Mouse (Mus musculus) mammary gland, adult 2 months (tissue): ENCODE results near the gene Trnau1ap. TPM values are rescaled to one million over a fixed set of nuclear protein-coding genes. Genes with fewer than 3 reads are reported as not detected.

Experiments used
- polyA plus RNA-seq: library from polyadenylated mRNA; depleted of rRNA; stranded (reverse); fragments of >200 nt; gene quantifications from 2 replicates; pipeline ENCODE4 v1.2.3, GENCODE M21; 2012; ENCODE audit warnings: low replicate concordance; rRNA removed

Gene Trnau1ap
- 15.3 and 18.3 TPM in 2 replicates for polyA plus RNA-seq

GRCm38 (mm10) chr4:132329115-132329834 lies at the start of gene Trnau1ap:
Gene Trnau1ap (minus strand): TSS chr4:132329538.

DNA sequence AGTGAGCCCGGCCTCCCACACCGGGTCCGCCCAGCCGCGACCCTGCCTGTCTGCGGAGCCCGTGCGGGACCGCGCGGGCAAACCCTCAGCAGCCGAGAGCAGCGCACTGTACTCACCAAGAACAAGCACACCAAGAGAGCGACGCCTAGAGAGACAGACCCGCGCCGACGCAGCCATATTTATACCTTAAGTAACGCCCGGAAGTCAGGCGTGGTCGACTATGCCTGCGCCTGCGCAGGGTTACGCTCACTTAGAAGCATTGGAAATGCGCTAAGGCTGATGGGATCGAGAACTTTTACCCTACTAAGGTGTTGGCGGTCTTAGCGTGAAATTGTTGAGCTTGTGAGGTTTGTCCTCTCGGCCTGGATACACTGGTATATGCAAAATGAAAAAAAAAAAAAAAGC lies 24.1 kb upstream of the Trnau1ap start, which contains the start of gene Rcc1:
Gene Rcc1, minus strand, starts transcription at position 125 of the 405 bp plus-strand sequence.

DNA sequence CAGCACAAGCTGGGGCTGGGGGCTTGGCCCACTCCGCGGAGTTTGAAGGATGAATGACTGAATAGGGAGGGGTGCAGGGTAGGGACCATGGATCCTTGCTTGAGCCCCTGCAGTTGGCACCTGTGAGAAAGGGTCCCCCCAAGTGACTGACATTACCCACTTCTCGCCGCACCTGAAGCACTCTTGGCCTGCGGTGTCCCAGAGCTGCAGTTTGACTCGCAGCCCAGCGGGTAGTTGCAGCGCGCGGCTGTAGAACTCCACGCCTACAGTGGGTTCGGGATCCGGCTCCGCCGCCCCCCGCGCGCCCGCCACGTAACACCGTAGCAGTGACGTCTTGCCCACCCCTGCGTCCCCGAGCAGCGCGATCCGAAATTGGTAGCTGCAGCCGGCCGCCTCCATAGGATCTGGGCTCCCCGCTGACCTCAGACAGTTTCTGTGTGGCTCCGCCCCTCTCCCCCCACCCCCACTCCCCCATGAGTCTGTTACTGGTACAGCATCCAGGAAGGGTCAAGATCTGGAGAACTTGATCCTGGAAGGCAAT lies 26.3 kb downstream of the Trnau1ap start, which contains the start of gene Rab42:
Gene Rab42, minus strand, starts transcription at position 447 of the 541 bp plus-strand sequence.

GRCm38 (mm10) chr4:132274156-132274862 lies 55.0 kb downstream of the Trnau1ap start, which contains the start of gene Taf12:
Gene Taf12 (plus strand): TSS chr4:132274375.

Other genes with a start within 250 kb of the Trnau1ap start
- gene Oprd1, start 185.1 kb downstream of the Trnau1ap start, polyA plus RNA-seq = 1.7 and 4.6 TPM in 2 replicates
- gene Ythdf2, start 117.2 kb downstream of the Trnau1ap start, polyA plus RNA-seq = 15.4 and 24.5 TPM in 2 replicates
- gene Gmeb1, start 67.9 kb downstream of the Trnau1ap start, polyA plus RNA-seq = 11.4 and 15.9 TPM in 2 replicates
- 3.7 and 8.7 TPM in 2 replicates for gene Taf12, start 55.2 kb downstream of the Trnau1ap start, polyA plus RNA-seq
- 3.2 and 5.4 TPM in 2 replicates for gene Rab42, start 26.2 kb downstream of the Trnau1ap start, polyA plus RNA-seq
- gene Rcc1, start 24.1 kb upstream of the Trnau1ap start, polyA plus RNA-seq = 5.9 and 6.3 TPM in 2 replicates
- gene Phactr4, start 93.0 kb upstream of the Trnau1ap start, polyA plus RNA-seq = 6.6 and 7.6 TPM in 2 replicates
- 3.0 and 3.6 TPM in 2 replicates for gene Med18, start 134.4 kb upstream of the Trnau1ap start, polyA plus RNA-seq
- gene Sesn2, start 181.0 kb upstream of the Trnau1ap start, polyA plus RNA-seq = 10.1 and 11.3 TPM in 2 replicates
- 45.7 and 46.9 TPM in 2 replicates for gene Atpif1, start 204.1 kb upstream of the Trnau1ap start, polyA plus RNA-seq
- 15.3 and 29.4 TPM in 2 replicates for gene Dnajc8, start 206.0 kb upstream of the Trnau1ap start, polyA plus RNA-seq
- gene Ptafr, start 234.5 kb upstream of the Trnau1ap start, polyA plus RNA-seq = 23.8 and 35.8 TPM in 2 replicates